Mouse (Mus musculus) liver, postnatal 0 days (tissue): ENCODE measurements around the gene Atxn7l1.

ENCODE experiments used
- CTCF ChIP-seq: sonication (generic); IDR thresholded peaks from 2 replicates; pipeline ENCODE4 v1.5.1; 2016; ENCODE audit warnings: antibody characterized with exemption, low read depth
- EP300 ChIP-seq: IDR thresholded peaks from 2 replicates; pipeline ENCODE4 v1.6.1; 2016; ENCODE audit warnings: antibody characterized with exemption, low read depth, mild to moderate bottlenecking

- TF ChIP-seq CTCF = peak; percentile 52
- TF ChIP-seq EP300 = no peak
Observed at GRCm38 (mm10) chr12:33336561-33337125, 189.2 kb downstream of the Atxn7l1 start.
